Mouse (Mus musculus): Measurements from ENCODE around the gene Olfr1412. TPM values are rescaled to one million over a fixed set of nuclear protein-coding genes. Genes with fewer than 3 reads are reported as not detected.
A peak's percentile ranks its signal among the peaks of the same experiment; 100 is the strongest.

Olfr1412 gene
- polyA plus RNA-seq, 1 experiment from 2014 or later = not detected

DNA sequence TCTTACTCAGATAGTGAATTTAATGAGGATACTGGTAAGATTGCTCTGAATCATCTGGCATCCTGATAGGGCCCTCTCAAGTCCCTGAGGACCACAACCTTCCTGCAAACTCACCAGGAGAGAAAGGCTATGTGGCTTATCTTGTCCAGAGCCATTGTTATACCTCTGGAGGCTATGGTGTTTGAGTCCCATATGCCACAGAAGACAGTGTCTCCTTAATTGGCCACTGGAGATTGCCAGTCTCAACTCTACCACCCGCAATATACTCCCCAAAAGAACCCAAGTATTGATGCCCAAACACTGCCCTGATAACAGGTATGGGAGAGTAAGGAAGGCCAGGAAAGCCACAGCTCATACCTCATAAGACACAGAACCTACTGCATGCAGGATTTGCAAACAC, 19.9 kb downstream of the Olfr1412 start, which contains the start of gene Olfr1410:
Olfr1410 (plus strand) TSS at position 301 of the 400 bp plus-strand sequence.
- Histone ChIP-seq H3K36me3 (replicated peaks; ENCODE audit: insufficient read depth, low read length) (no peaks in the 10 kb centered on the region), H3K4me2 (ENCODE audit: low read depth, low read length) (no peak within 1 kb of the TSS), H3K27ac (ENCODE audit: low read depth) (no peak within 1 kb of the TSS), H3K27me3 (ENCODE audit: insufficient read depth, low read length) (no peaks in the 10 kb centered on the region), H3K9me3 (ENCODE audit: low read length) (no peaks in the 10 kb centered on the region), H3K4me1 (ENCODE audit: insufficient read depth) (no peaks in the 10 kb centered on the region), H3K4me3 (ENCODE audit: low read depth, low read length) (no peak within 1 kb of the TSS), H3K9ac (replicated peaks) (no peak within 1 kb of the TSS)
- DNase-seq (no peak), ATAC-seq (no peak)
- TF ChIP-seq CTCF (IDR thresholded peaks at IDR 0.05; ENCODE audit: low read depth) (no peak), EP300 (IDR thresholded peaks at IDR 0.05; ENCODE audit: low read depth) (no peak)
- 71% methylated on average over 1 of the region's 1 CpGs for WGBS (ENCODE audit: insufficient replicate concordance)

- Histone ChIP-seq H3K27me3 (ENCODE audit: insufficient read depth, low read length) (no peaks in the 10 kb centered on the region), H3K4me1 (ENCODE audit: insufficient read depth) (no peaks in the 10 kb centered on the region), H3K9ac (replicated peaks) (no peak overlapping the region), H3K9me3 (ENCODE audit: low read length) (no peaks in the 10 kb centered on the region), H3K4me2 (ENCODE audit: low read depth, low read length) (no peak overlapping the region), H3K27ac (ENCODE audit: low read depth) (no peak overlapping the region), H3K4me3 (ENCODE audit: low read depth, low read length) (no peak overlapping the region), H3K36me3 (replicated peaks; ENCODE audit: insufficient read depth, low read length) (no peaks in the 10 kb centered on the region)
- DNase-seq = no peak
- TF ChIP-seq CTCF (IDR thresholded peaks at IDR 0.05; ENCODE audit: low read depth) (no peak), EP300 (IDR thresholded peaks at IDR 0.05; ENCODE audit: low read depth) (no peak)
- ATAC-seq = no peak
- 58% methylated on average over 4 of the region's 4 CpGs for WGBS (ENCODE audit: insufficient replicate concordance)
Measured at GRCm38 (mm10) chr1:92607711-92608110, 22.1 kb downstream of the Olfr1412 start.

DNA sequence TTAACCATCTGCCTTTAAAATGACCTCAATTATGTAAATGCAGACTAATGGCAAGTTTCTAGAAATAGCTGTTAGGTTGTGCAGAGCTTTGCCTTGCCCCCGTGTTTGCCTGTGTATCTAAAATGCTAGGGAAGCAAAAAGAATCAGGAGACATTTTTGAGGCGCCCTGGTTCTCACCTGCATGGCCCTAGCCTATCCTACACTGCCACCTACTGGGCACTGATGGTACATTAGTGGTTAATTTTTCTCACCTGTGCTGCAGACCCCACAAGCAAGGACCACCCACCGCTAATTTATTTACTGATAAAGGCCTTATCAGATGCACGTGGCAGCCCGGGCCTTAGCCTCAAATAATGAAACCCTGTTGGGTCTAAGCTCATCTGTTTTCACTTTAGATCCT, 25.4 kb downstream of the Olfr1412 start:
- Histone ChIP-seq H3K27me3 (ENCODE audit: insufficient read depth, low read length) (no peaks in the 10 kb centered on the region), H3K36me3 (replicated peaks; ENCODE audit: insufficient read depth, low read length) (no peaks in the 10 kb centered on the region), H3K4me2 (ENCODE audit: low read depth, low read length) (no peak overlapping the region), H3K9me3 (ENCODE audit: low read length) (no peaks in the 10 kb centered on the region), H3K4me3 (ENCODE audit: low read depth, low read length) (no peak overlapping the region), H3K4me1 (ENCODE audit: insufficient read depth) (no peaks in the 10 kb centered on the region), H3K9ac (replicated peaks) (no peak overlapping the region), H3K27ac (ENCODE audit: low read depth) (no peak overlapping the region)
- peak; percentile 58 for DNase-seq
- no peak for ATAC-seq
- WGBS (ENCODE audit: insufficient replicate concordance) = 4% methylated on average over 5 of the region's 5 CpGs
- peak; percentile 86 for TF ChIP-seq CTCF (IDR thresholded peaks at IDR 0.05; ENCODE audit: low read depth)
- no peak for TF ChIP-seq EP300 (IDR thresholded peaks at IDR 0.05; ENCODE audit: low read depth)

DNA sequence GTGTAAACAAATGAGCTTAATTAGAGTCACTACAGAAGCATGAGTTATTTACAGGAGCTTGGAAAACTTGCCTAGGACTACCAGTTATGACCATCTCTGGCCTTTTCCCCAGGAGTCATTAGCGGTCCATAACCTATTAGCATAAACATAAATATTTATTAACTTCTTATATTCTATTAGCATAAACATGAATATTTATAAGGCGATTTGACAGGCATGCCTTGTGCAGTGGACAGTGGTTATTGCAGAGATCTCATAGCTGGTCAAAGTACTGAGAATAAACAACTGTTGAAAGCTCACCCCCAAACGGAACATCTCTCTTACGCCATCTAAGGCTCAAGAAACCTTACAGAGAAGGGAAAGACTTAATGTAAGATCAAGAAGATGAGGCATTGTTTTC, 27.6 kb downstream of the Olfr1412 start:
- Histone ChIP-seq H3K27me3 (ENCODE audit: insufficient read depth, low read length) (no peaks in the 10 kb centered on the region), H3K4me1 (ENCODE audit: insufficient read depth) (no peaks in the 10 kb centered on the region), H3K36me3 (replicated peaks; ENCODE audit: insufficient read depth, low read length) (no peaks in the 10 kb centered on the region), H3K4me3 (ENCODE audit: low read depth, low read length) (no peak overlapping the region), H3K4me2 (ENCODE audit: low read depth, low read length) (no peak overlapping the region), H3K9me3 (ENCODE audit: low read length) (no peaks in the 10 kb centered on the region), H3K9ac (replicated peaks) (no peak overlapping the region), H3K27ac (ENCODE audit: low read depth) (no peak overlapping the region)
- DNase-seq (no peak), ATAC-seq (no peak)
- TF ChIP-seq EP300 (IDR thresholded peaks at IDR 0.05; ENCODE audit: low read depth) (no peak), CTCF (IDR thresholded peaks at IDR 0.05; ENCODE audit: low read depth) (no peak)
- 49% methylated on average over 4 of the region's 4 CpGs for WGBS (ENCODE audit: insufficient replicate concordance)

GRCm38 (mm10) chr1:92614516-92614915, 28.9 kb downstream of the Olfr1412 start:
- H3K27me3 ChIP-seq (ENCODE audit: insufficient read depth, low read length) = no peaks in the 10 kb centered on the region
- H3K36me3 ChIP-seq (replicated peaks; ENCODE audit: insufficient read depth, low read length) = no peaks in the 10 kb centered on the region
- H3K27ac ChIP-seq (ENCODE audit: low read depth) = no peak overlapping the region
- H3K9ac ChIP-seq (replicated peaks) = no peak overlapping the region
- 2% methylated on average over 1 of the region's 1 CpGs for WGBS (ENCODE audit: insufficient replicate concordance)
- DNase-seq (no peak), ATAC-seq (no peak)
- TF ChIP-seq CTCF (IDR thresholded peaks at IDR 0.05; ENCODE audit: low read depth) (peak; percentile 54), EP300 (IDR thresholded peaks at IDR 0.05; ENCODE audit: low read depth) (no peak)
- no peaks in the 10 kb centered on the region for H3K9me3 ChIP-seq (ENCODE audit: low read length)
- H3K4me3 ChIP-seq (ENCODE audit: low read depth, low read length) = no peak overlapping the region
- no peaks in the 10 kb centered on the region for H3K4me1 ChIP-seq (ENCODE audit: insufficient read depth)
- H3K4me2 ChIP-seq (ENCODE audit: low read depth, low read length) = no peak overlapping the region

DNA sequence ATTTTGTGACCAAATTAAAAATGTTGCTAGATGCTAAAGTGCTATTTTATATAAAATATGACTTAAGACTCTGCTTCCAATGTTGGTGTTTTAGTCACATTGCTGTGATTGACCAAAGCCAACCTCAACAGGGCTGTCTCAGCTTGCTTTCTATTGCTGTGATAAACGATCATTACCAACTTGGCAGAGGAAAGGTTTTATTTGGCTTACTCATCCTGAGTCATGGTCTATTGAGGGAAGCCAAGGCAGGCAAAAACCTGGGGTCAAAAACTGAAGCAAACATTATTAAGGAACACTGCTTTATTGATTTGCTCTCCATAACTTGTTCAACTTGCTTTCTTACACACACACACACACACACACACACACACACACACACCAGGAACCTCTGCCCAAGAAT, 30.5 kb downstream of the Olfr1412 start:
- TF ChIP-seq EP300 (IDR thresholded peaks at IDR 0.05; ENCODE audit: low read depth) (no peak), CTCF (IDR thresholded peaks at IDR 0.05; ENCODE audit: low read depth) (no peak)
- Histone ChIP-seq H3K4me2 (ENCODE audit: low read depth, low read length) (no peak overlapping the region), H3K27ac (ENCODE audit: low read depth) (no peak overlapping the region), H3K36me3 (replicated peaks; ENCODE audit: insufficient read depth, low read length) (no peaks in the 10 kb centered on the region), H3K9me3 (ENCODE audit: low read length) (no peaks in the 10 kb centered on the region), H3K27me3 (ENCODE audit: insufficient read depth, low read length) (no peaks in the 10 kb centered on the region), H3K4me3 (ENCODE audit: low read depth, low read length) (no peak overlapping the region), H3K4me1 (ENCODE audit: insufficient read depth) (no peaks in the 10 kb centered on the region), H3K9ac (replicated peaks) (no peak overlapping the region)
- DNase-seq (no peak), ATAC-seq (no peak)
- WGBS (ENCODE audit: insufficient replicate concordance) = 43% methylated on average over 1 of the region's 1 CpGs

GRCm38 (mm10) chr1:92617488-92617887, 31.9 kb downstream of the Olfr1412 start, which contains the start of gene Olfr12:
TSS of gene Olfr12 (plus strand) at chr1:92617788.
- no peak within 1 kb of the TSS for H3K4me3 ChIP-seq (ENCODE audit: low read depth, low read length)
- no peak within 1 kb of the TSS for H3K27ac ChIP-seq (ENCODE audit: low read depth)
- no peak within 1 kb of the TSS for H3K9ac ChIP-seq (replicated peaks)
- H3K36me3 ChIP-seq (replicated peaks; ENCODE audit: insufficient read depth, low read length) = no peaks in the 10 kb centered on the region
- no peaks in the 10 kb centered on the region for H3K4me1 ChIP-seq (ENCODE audit: insufficient read depth)
- H3K9me3 ChIP-seq (ENCODE audit: low read length) = no peaks in the 10 kb centered on the region
- H3K27me3 ChIP-seq (ENCODE audit: insufficient read depth, low read length) = no peaks in the 10 kb centered on the region
- TF ChIP-seq CTCF (IDR thresholded peaks at IDR 0.05; ENCODE audit: low read depth) (no peak), EP300 (IDR thresholded peaks at IDR 0.05; ENCODE audit: low read depth) (no peak)
- no peak for ATAC-seq
- 65% methylated on average over 2 of the region's 2 CpGs for WGBS (ENCODE audit: insufficient replicate concordance)
- DNase-seq = no peak
- no peak within 1 kb of the TSS for H3K4me2 ChIP-seq (ENCODE audit: low read depth, low read length)
